Mouse (Mus musculus) heart, postnatal 0 days (tissue): ENCODE data around the gene Dusp1. TPM values are rescaled to one million over a fixed set of nuclear protein-coding genes. Genes with fewer than 3 reads are reported as not detected.

Source experiments
- ATAC-seq: fragments of 200-750 bp; cut with Nextera tagmentation; 2 replicates; pipeline ENCODE4 v1.8.0; 2017; ENCODE audit warnings: low read depth, moderate number of reproducible peaks, moderate library complexity; ENCODE audit not compliant: insufficient read depth
- DNase-seq: peaks from one replicate; pipeline ENCODE4 v3.0.0-alpha.2; 2016; ENCODE audit warnings: low spot score
- H3K27ac ChIP-seq: fragments of 300-500 bp; sonication (generic); 2 replicates; pipeline ENCODE4 v1.5.1; 2014; ENCODE audit warnings: low read depth, mild to moderate bottlenecking
- H3K27me3 ChIP-seq: fragments of 300-500 bp; sonication (generic); 2 replicates; pipeline ENCODE4 v1.6.1; 2014; ENCODE audit warnings: low read length, mixed read lengths; ENCODE audit not compliant: control insufficient read depth, insufficient read depth
- H3K36me3 ChIP-seq: fragments of 300-500 bp; sonication (generic); replicated peaks from 2 replicates; pipeline ENCODE4 v1.6.1; 2014; ENCODE audit warnings: low read length, mixed read lengths; ENCODE audit not compliant: control insufficient read depth, insufficient read depth
- H3K4me1 ChIP-seq: fragments of 300-500 bp; sonication (generic); 2 replicates; pipeline ENCODE4 v1.6.1; 2014; ENCODE audit warnings: antibody characterized with exemption; ENCODE audit not compliant: control insufficient read depth, insufficient read depth
- H3K4me2 ChIP-seq: fragments of 300-500 bp; sonication (generic); 2 replicates; pipeline ENCODE4 v1.6.1; 2014; ENCODE audit warnings: low read depth, mild to moderate bottlenecking, low read length, moderate library complexity
- H3K4me3 ChIP-seq: fragments of 300-500 bp; sonication (generic); 2 replicates; pipeline ENCODE4 v1.5.1; 2014; ENCODE audit warnings: low read depth, low read length
- H3K9ac ChIP-seq: fragments of 300-500 bp; sonication (generic); replicated peaks from 2 replicates; pipeline ENCODE4 v1.6.1; 2014; ENCODE audit warnings: low read depth, low read length, mixed read lengths
- H3K9me3 ChIP-seq: fragments of 300-500 bp; sonication (generic); replicated peaks from 2 replicates; pipeline ENCODE4 v1.6.1; 2016; ENCODE audit warnings: low read length; ENCODE audit not compliant: control insufficient read depth
- CTCF ChIP-seq: IDR thresholded peaks from 2 replicates; pipeline ENCODE4 v1.5.1; 2016; ENCODE audit warnings: antibody characterized with exemption, control low read depth, low read depth
- EP300 ChIP-seq: IDR thresholded peaks from 2 replicates; pipeline ENCODE4 v1.6.1; 2016; ENCODE audit warnings: antibody characterized with exemption, low read depth
- WGBS: fragments of 180-500 bp; shearing (Covaris S2); extraction: QIAGEN DNeasy Blood & Tissue Kit; methylation state at CpG from one replicate; pipeline ENCODE4 v1.1.7; 2014; 5-methylcytosine and 5-hydroxymethylcytosine counted together
- polyA plus RNA-seq: library from polyadenylated mRNA; unstranded; fragments of >200 nt; fragmentation: Nextera tagmentation; extraction: Ambion mirVana; gene quantifications from 2 replicates; pipeline ENCODE4 v1.2.1, GENCODE M21; 2015
- total RNA-seq: library from RNA; depleted of rRNA; stranded (reverse); fragments of >200 nt; gene quantifications from 2 replicates; pipeline ENCODE4 v1.2.3, GENCODE M21; 2014; ENCODE audit warnings: low replicate concordance

Dusp1 gene
- total and polyA plus RNA-seq, 2 experiments from 2014 or later: 23.1 to 114 TPM

DNA sequence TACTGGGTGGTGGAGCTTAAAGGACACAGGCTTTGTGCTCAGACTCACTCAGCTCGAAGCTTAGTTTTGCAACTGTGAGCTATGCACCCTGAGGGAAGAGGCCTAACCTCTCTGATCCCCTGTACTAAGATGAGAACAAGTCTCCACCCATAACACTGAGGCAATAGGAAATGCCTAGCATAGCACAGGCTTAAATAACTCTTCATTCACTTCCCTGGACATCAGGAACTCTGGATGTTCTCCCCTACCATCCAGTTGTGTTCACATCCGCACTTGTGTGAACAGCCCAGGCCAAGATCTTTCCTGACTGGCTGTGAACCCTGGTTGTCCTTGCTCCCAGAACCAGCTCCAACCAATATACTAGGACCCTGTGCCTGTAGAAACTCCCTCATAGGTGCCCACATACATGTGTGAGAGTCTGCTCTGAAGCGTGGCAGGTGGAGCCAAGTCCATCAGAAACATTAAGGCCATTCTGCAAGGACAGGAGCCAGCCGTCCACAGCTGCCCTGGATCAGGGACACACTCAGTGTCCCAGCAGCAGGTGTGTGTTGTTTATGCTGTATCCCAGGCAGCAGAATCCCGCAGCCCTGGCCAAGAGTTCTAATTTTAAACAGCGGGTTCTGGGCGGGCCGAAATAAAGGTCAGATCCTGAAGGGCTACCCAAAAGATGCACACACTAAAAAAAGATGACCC is 73.1 kb downstream of the Dusp1 start:
- Histone ChIP-seq H3K4me2 (no peak overlapping the region), H3K27me3 (no peaks in the 10 kb centered on the region), H3K27ac (peak overlapping the region; percentile 92), H3K4me1 (peaks cover 38% of the 10 kb centered on the region), H3K36me3 (no peaks in the 10 kb centered on the region), H3K9ac (no peak overlapping the region), H3K9me3 (peaks cover 11% of the 10 kb centered on the region), H3K4me3 (no peak overlapping the region)
- peak; percentile 84 for DNase-seq
- WGBS: 30% methylated on average over 8 of the region's 8 CpGs
- TF ChIP-seq EP300: 0 out of 2 replicates have a peak, but pooled peaks have one; percentile 54
- no peak for TF ChIP-seq CTCF
- peak; percentile 83 for ATAC-seq

DNA sequence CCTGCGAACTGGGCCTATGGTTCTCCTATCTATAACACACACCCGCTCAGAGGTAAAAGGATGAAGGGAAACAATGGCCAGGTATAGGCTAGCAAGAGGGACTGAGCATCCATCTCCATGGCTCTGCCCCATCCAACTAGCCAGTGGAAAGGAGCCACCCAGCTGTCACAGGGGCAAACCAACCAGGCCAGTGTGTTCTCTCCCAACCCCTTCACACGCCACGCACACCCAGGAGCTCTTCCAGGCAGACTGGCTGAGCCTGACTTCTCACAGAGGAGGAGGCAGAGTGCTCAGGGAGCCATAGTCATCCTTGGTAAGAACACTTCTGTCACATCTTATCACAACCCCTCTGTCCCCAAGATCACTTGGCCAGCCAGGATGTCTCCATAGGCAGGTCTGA is 74.0 kb downstream of the Dusp1 start:
- peak overlapping the region; percentile 92 for H3K27ac ChIP-seq
- 90% methylated on average over 4 of the region's 4 CpGs for WGBS
- no peak overlapping the region for H3K4me2 ChIP-seq
- H3K9me3 ChIP-seq: peaks cover 4% of the 10 kb centered on the region; the same call in 1 of the 2 replicates
- H3K36me3 ChIP-seq: no peaks in the 10 kb centered on the region
- H3K4me3 ChIP-seq: no peak overlapping the region
- TF ChIP-seq EP300 (no peak), CTCF (no peak)
- ATAC-seq: no peak
- H3K4me1 ChIP-seq: peaks cover 38% of the 10 kb centered on the region
- DNase-seq: no peak
- no peaks in the 10 kb centered on the region for H3K27me3 ChIP-seq
- no peak overlapping the region for H3K9ac ChIP-seq

DNA sequence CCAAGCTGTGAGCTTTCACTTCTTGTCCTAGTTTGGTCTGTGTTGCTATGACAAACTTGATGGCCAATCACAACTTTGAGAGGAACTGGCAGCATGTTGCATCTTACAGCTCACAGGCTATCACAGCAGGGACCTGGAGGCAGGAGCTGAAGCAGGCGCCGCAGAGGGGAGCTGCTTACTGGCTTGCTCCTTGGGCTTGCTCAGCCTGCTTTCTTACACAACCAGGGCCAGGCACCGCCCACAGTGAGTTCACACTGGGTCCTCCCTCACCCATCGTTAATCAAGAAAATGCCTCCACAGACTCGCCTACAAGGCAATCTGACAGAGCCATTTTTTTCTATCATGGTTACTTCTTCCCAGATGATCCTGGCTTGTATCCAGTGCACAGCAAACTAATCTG is 74.7 kb downstream of the Dusp1 start:
- H3K4me1 ChIP-seq: peaks cover 38% of the 10 kb centered on the region
- WGBS: 48% methylated on average over 5 of the region's 5 CpGs
- no peak for TF ChIP-seq EP300
- no peak for TF ChIP-seq CTCF
- H3K27me3 ChIP-seq: no peaks in the 10 kb centered on the region
- no peaks in the 10 kb centered on the region for H3K36me3 ChIP-seq
- H3K4me2 ChIP-seq: no peak overlapping the region
- no peak for ATAC-seq
- H3K9me3 ChIP-seq: no peaks in the 10 kb centered on the region
- no peak overlapping the region for H3K9ac ChIP-seq
- no peak overlapping the region for H3K4me3 ChIP-seq
- H3K27ac ChIP-seq: peak overlapping the region; percentile 22; the same call in 1 of the 2 replicates
- no peak for DNase-seq

DNA sequence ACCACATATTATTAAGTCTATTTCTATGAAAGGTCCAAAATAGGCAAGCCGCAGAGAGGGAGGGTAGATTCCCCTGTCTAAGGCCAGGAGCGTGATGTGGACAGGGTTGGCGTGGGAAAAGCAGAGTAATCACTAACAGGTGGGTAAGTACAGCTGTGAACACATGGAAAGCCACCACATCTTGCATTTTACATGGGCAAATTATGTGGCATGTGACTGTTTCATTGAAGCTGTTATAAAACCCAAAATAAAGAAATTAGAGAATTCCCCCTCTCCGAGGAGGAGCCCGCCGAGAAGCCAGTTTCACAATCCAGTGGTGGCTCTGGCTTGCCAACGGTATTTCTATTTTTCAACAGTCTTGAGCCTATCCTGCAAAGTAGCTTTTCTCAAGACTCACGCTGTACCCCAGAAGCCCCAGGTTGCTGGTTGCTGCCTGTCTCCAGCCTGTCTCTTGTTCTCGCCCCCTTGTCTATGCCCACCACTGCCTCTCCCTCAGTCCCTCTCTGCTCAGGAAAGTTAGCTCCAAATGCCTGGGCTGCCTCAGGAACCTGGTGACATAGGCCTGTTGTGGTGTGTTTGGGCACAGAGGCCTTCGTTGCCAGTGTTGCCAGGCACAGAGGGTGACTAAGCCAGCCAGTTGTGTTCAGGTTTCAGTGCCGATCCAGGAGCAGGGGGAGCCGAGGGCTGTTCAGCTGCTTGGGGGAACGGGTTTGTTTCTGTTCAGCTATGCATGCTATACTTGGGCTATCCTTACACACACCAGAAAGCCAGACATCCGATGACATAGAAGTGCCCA is 77.1 kb downstream of the Dusp1 start:
- WGBS: 82% methylated on average over 14 of the region's 14 CpGs
- no peaks in the 10 kb centered on the region for H3K9me3 ChIP-seq
- no peak overlapping the region for H3K27ac ChIP-seq
- H3K9ac ChIP-seq: no peak overlapping the region
- no peak overlapping the region for H3K4me3 ChIP-seq
- ATAC-seq (no peak), DNase-seq (no peak)
- H3K36me3 ChIP-seq: no peaks in the 10 kb centered on the region
- peaks cover 33% of the 10 kb centered on the region for H3K4me1 ChIP-seq
- TF ChIP-seq CTCF (no peak), EP300 (no peak)
- no peaks in the 10 kb centered on the region for H3K27me3 ChIP-seq
- H3K4me2 ChIP-seq: no peak overlapping the region

DNA sequence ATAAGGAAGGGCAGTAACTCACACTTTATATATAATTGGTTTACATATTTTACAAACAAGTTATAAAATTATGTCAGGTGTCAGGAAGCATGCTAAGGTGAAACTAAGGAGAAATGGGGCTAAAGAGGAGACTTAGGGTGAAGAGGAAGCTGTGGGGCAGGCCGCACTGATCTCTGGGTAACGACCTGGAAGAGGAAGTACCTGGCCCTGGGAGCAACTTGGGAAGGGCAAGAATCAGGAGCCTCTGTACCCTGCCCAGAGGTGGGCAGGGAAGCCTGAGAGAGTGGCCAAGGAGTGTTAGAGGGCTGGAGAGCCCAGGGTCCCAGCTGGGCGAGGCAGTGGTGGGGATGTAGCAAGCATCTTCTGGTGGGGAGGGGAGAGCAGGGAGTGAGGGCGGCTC is 81.0 kb downstream of the Dusp1 start:
- Histone ChIP-seq H3K4me3 (no peak overlapping the region), H3K36me3 (no peaks in the 10 kb centered on the region)
- no peak for ATAC-seq

More for the DNA sequence above, 81.0 kb downstream of the Dusp1 start:
- peaks cover 20% of the 10 kb centered on the region for H3K4me1 ChIP-seq
- no peaks in the 10 kb centered on the region for H3K27me3 ChIP-seq
- WGBS: 89% methylated on average over 4 of the region's 4 CpGs
- H3K9ac ChIP-seq: no peak overlapping the region
- DNase-seq: no peak
- TF ChIP-seq CTCF: no peak
- no peak for TF ChIP-seq EP300
- no peaks in the 10 kb centered on the region for H3K9me3 ChIP-seq
- no peak overlapping the region for H3K4me2 ChIP-seq
- no peak overlapping the region for H3K27ac ChIP-seq
